Mouse (Mus musculus) activated CD4-positive, CD25-positive, alpha-beta regulatory T cell (primary cell): ENCODE measurements around the gene Gm47289. TPM values are rescaled to one million over a fixed set of nuclear protein-coding genes. Genes with fewer than 3 reads are reported as not detected.

ENCODE experiments used
- polyA plus RNA-seq, 2 experiments: library from polyadenylated mRNA; unstranded; fragments of 100-300 nt; shearing (Covaris generic); gene quantifications; one replicate each; pipeline ENCODE4 v1.2.1; 2017

Gm47289 gene
- under 1 TPM in 1 of 2 experiments, not detected in 1; 0.18 TPM for polyA plus RNA-seq

GRCm38 (mm10) chr9:119158861-119159260, at the start of gene Gm47289:
TSS of gene Gm47289 (plus strand) at chr9:119159161.

GRCm38 (mm10) chr9:119156278-119157201, 2.4 kb upstream of the Gm47289 start, which contains the start of gene Acaa1b:
TSS of gene Acaa1b (minus strand) at chr9:119157093.

GRCm38 (mm10) chr9:119208998-119209397, 50.0 kb downstream of the Gm47289 start, which contains the start of gene Slc22a13:
TSS of gene Slc22a13 (minus strand) at chr9:119209098.

Other genes with a start within 250 kb of the Gm47289 start
- gene Ctdspl, start 232.7 kb upstream of the Gm47289 start, polyA plus RNA-seq = 1 to 10 TPM in 1 of 2 experiments, under 1 TPM in 1; 0.75 to 1.2 TPM
- 10 to 100 TPM; 10.5 to 34.8 TPM for gene Vill, start 106.4 kb upstream of the Gm47289 start, polyA plus RNA-seq
- 10 to 100 TPM in 1 of 2 experiments, 1 to 10 TPM in 1; 4.1 to 10.7 TPM for gene Plcd1, start 65.7 kb upstream of the Gm47289 start, polyA plus RNA-seq
- gene Dlec1, start 56.7 kb upstream of the Gm47289 start, polyA plus RNA-seq = under 1 TPM; 0.10 to 0.36 TPM
- gene Acaa1b, start 2.1 kb upstream of the Gm47289 start, polyA plus RNA-seq = under 1 TPM; 0.21 to 0.37 TPM
- gene Slc22a13, start 49.9 kb downstream of the Gm47289 start, polyA plus RNA-seq = under 1 TPM in 1 of 2 experiments, not detected in 1; 0.14 TPM
- 10 to 100 TPM; 20.2 to 21.6 TPM for gene Oxsr1, start 163.3 kb downstream of the Gm47289 start, polyA plus RNA-seq
- gene Acaa1a, start 180.5 kb downstream of the Gm47289 start, polyA plus RNA-seq = 10 to 100 TPM; 82.3 to 97.1 TPM
- gene Myd88, start 182.2 kb downstream of the Gm47289 start, polyA plus RNA-seq = 100 to 1,000 TPM in 1 of 2 experiments, 10 to 100 TPM in 1; 93.4 to 105 TPM
- under 1 TPM; 0.06 to 0.86 TPM for gene Xylb, start 198.2 kb downstream of the Gm47289 start, polyA plus RNA-seq
- under 1 TPM in 1 of 2 experiments, not detected in 1; 0.50 TPM for gene Slc22a14, start 206.4 kb downstream of the Gm47289 start, polyA plus RNA-seq
- gene Acvr2b, start 243.0 kb downstream of the Gm47289 start, polyA plus RNA-seq = not detected